Mouse (Mus musculus) layer of hippocampus, postnatal 10 days (tissue): Measurements from ENCODE around the gene Cpeb1. TPM values are rescaled to one million over a fixed set of nuclear protein-coding genes. Genes with fewer than 3 reads are reported as not detected.

Experiments
- DNase-seq, 2 experiments: peaks; one replicate each; pipeline ENCODE4 v3.0.0; 2021; ENCODE audit warnings: low spot score in 2 of 2
- total RNA-seq, 2 experiments: library from RNA; stranded (reverse); gene quantifications; 2 replicates each; pipeline ENCODE4 v1.2.3; 2021

Gene Cpeb1
- total RNA-seq, 2 experiments from 2014 or later: 37.5 to 43.0 TPM

GRCm38 (mm10) chr7:81372337-81372920, 82.8 kb downstream of the Cpeb1 start:
- DNase-seq: peak; percentile 62 to 68

GRCm38 (mm10) chr7:81371811-81372210, 83.5 kb downstream of the Cpeb1 start:
- DNase-seq: peak; percentile 12 to 17

GRCm38 (mm10) chr7:81369724-81370123, 85.5 kb downstream of the Cpeb1 start:
- DNase-seq: peak; percentile 46 to 48

- DNase-seq: no peak
These were observed 87.3 kb downstream of the Cpeb1 start for GRCm38 (mm10) chr7:81367946-81368345.

- DNase-seq: no peak
These were observed 98.3 kb downstream of the Cpeb1 start for GRCm38 (mm10) chr7:81356975-81357374.

GRCm38 (mm10) chr7:81356360-81356759, 98.9 kb downstream of the Cpeb1 start:
- no peak for DNase-seq

GRCm38 (mm10) chr7:81355746-81356145, 99.5 kb downstream of the Cpeb1 start:
- DNase-seq: no peak

GRCm38 (mm10) chr7:81351826-81352225, 103.4 kb downstream of the Cpeb1 start:
- no peak for DNase-seq

GRCm38 (mm10) chr7:81348206-81348605, 107.1 kb downstream of the Cpeb1 start:
- no peak for DNase-seq

GRCm38 (mm10) chr7:81345447-81346170, 109.7 kb downstream of the Cpeb1 start:
- DNase-seq: no peak

- peak; percentile 100 for DNase-seq
These were observed 110.5 kb downstream of the Cpeb1 start, which contains the start of gene Rps17 for GRCm38 (mm10) chr7:81344544-81345446. Gene Rps17, minus strand, starts transcription at chr7:81345254.

GRCm38 (mm10) chr7:81343831-81344230, 111.4 kb downstream of the Cpeb1 start:
- peak in 1 of 2 experiments; percentile 44 for DNase-seq

- DNase-seq: peak in 1 of 2 experiments; percentile 37
These were observed 111.9 kb downstream of the Cpeb1 start for GRCm38 (mm10) chr7:81343316-81343715.

GRCm38 (mm10) chr7:81342356-81343094, 112.7 kb downstream of the Cpeb1 start:
- no peak for DNase-seq

GRCm38 (mm10) chr7:81341563-81341962, 113.7 kb downstream of the Cpeb1 start:
- no peak for DNase-seq

GRCm38 (mm10) chr7:81339783-81340182, 115.5 kb downstream of the Cpeb1 start:
- DNase-seq: peak; percentile 74

GRCm38 (mm10) chr7:81338522-81338873, 116.8 kb downstream of the Cpeb1 start:
- DNase-seq: no peak

- DNase-seq: no peak
These were observed 117.3 kb downstream of the Cpeb1 start for GRCm38 (mm10) chr7:81337785-81338521.

- peak; percentile 45 to 54 for DNase-seq
These were observed 118.9 kb downstream of the Cpeb1 start for GRCm38 (mm10) chr7:81336432-81336786.

- DNase-seq: no peak
These were observed 119.4 kb downstream of the Cpeb1 start for GRCm38 (mm10) chr7:81335705-81336431.
